ENCODE assay signal across 9 mouse cellular contexts in the genomic region with DNA sequence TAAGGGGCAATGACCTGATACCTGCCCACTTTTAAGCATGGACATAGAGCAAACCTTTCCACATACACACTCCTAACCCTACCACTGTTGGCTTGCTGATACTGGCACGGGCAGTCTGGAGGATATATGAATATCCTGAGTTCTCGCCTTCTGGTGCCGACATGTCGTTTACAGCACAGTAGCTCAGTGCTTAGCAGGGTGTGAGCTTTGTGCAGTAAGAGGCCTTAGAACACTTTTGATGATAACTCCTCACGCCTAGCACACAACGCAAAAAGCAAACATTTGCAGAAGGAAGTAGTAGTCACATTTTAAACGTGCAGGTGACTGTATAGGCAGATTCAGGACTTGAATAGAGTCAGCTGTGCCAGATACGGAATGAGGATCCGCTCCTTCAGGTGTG. TPM values are rescaled to one million over a fixed set of nuclear protein-coding genes. Genes with fewer than 3 reads are reported as not detected.
DNase-seq lines count a peak whose midpoint lies in the region; ATAC-seq lines count a peak whose summit lies in the region.
"Had no signal": no experiment of that assay in that cellular context is flagged by ENCODE, and none has a peak within 500 bp of the region (broad histone marks: within the 10 kb centered on the region; RNA-seq: fewer than 3 reads in every experiment).

No protein-coding gene starts in this region.

- no peak for ATAC-seq in heart, embryonic 12.5 days (ENCODE audit: insufficient number of reproducible peaks, low FRiP score)
- no peak for ATAC-seq in lung, embryonic 15.5 days (ENCODE audit: borderline replicate concordance, extremely low read depth, low FRiP score, low TSS enrichment)
- 0 out of 2 replicates have a peak, but pooled peaks have one; percentile 10 for ATAC-seq in erythroblast, adult 5-6 weeks (replicated peaks; ENCODE audit: low FRiP score, poor library complexity, severe bottlenecking)
- ATAC-seq in megakaryocyte-erythroid progenitor cell, adult 5-6 weeks (replicated peaks; ENCODE audit: low FRiP score, low TSS enrichment, poor library complexity, severe bottlenecking): peak; percentile 9; the same call in 1 of the 2 replicates

- H3K9me3 ChIP-seq in heart, embryonic 12.5 days (replicated peaks): no peaks in the 10 kb centered on the region
- no peaks in the 10 kb centered on the region for H3K9me3 ChIP-seq in lung, embryonic 15.5 days
- H3K9me3 ChIP-seq: embryonic facial prominence, embryonic 12.5 days had no signal

- no peak overlapping the region for H3K4me3 ChIP-seq in heart, embryonic 12.5 days
- H3K4me3 ChIP-seq in lung, embryonic 15.5 days: no peak overlapping the region
- H3K4me3 ChIP-seq: embryonic facial prominence, embryonic 12.5 days; layer of hippocampus, adult 2 months had no signal

- WGBS in heart, embryonic 12.5 days: 55% methylated on average over 9 of the region's 9 CpGs
- 46% methylated on average over 9 of the region's 9 CpGs for WGBS in lung, embryonic 15.5 days

- H3K4me1 ChIP-seq in heart, embryonic 12.5 days (replicated peaks): peaks cover 37% of the 10 kb centered on the region
- H3K4me1 ChIP-seq in lung, embryonic 15.5 days: peaks cover 39% of the 10 kb centered on the region

- no peaks in the 10 kb centered on the region for H3K27me3 ChIP-seq in heart, embryonic 12.5 days (replicated peaks)
- no peaks in the 10 kb centered on the region for H3K27me3 ChIP-seq in lung, embryonic 15.5 days
- H3K27me3 ChIP-seq: embryonic facial prominence, embryonic 12.5 days had no signal

- H3K36me3 ChIP-seq in heart, embryonic 12.5 days: no peaks in the 10 kb centered on the region
- H3K36me3 ChIP-seq in lung, embryonic 15.5 days: no peaks in the 10 kb centered on the region
- H3K36me3 ChIP-seq: embryonic facial prominence, embryonic 12.5 days had no signal

- no peak overlapping the region for H3K9ac ChIP-seq in heart, embryonic 12.5 days
- no peak overlapping the region for H3K9ac ChIP-seq in lung, embryonic 15.5 days
- H3K9ac ChIP-seq: embryonic facial prominence, embryonic 12.5 days had no signal

- H3K4me2 ChIP-seq in heart, embryonic 12.5 days: peak overlapping the region; percentile 46
- peak overlapping the region; percentile 32 for H3K4me2 ChIP-seq in lung, embryonic 15.5 days

- DNase-seq in heart, postnatal 4 days: no peak
- DNase-seq in lung, postnatal 14 days: no peak
- DNase-seq in ovary, postnatal 36 days (ENCODE audit: low spot score): no peak

- no peak overlapping the region for H3K27ac ChIP-seq in heart, embryonic 12.5 days (ENCODE audit: poor library complexity, severe bottlenecking)
- H3K27ac ChIP-seq in lung, embryonic 15.5 days: no peak overlapping the region
- H3K27ac ChIP-seq: embryonic facial prominence, embryonic 12.5 days; layer of hippocampus, adult 2 months had no signal

RNA-seq across cellular contexts. Expression of gene Ppp2r1b, which starts 4.7 kb away (rescaled TPM):
- 61.1 and 62.1 TPM in 2 replicates for polyA plus RNA-seq in heart, embryonic 12.5 days (2016; fragmentation: Nextera tagmentation; extraction: Ambion mirVana)
- total RNA-seq in heart, postnatal 4 days (2021): 10 to 100 TPM; 24.0 to 29.8 TPM
- polyA plus RNA-seq in lung, embryonic 15.5 days (2015; fragmentation: Nextera tagmentation; extraction: Ambion mirVana): 62.1 and 66.1 TPM in 2 replicates
- 43.5 and 61.5 TPM in 2 replicates for total RNA-seq in erythroblast, adult 5-6 weeks (2015; ENCODE audit: low replicate concordance)
- 71.8 and 77.1 TPM in 2 replicates for total RNA-seq in erythroblast, adult 5-6 weeks (2017; ENCODE audit: low replicate concordance)
- total RNA-seq in megakaryocyte-erythroid progenitor cell, adult 5-6 weeks (2014; fragmentation: Nextera tagmentation): 89.1 and 93.7 TPM in 2 replicates
- 88.2 and 109 TPM in 2 replicates for total RNA-seq in megakaryocyte-erythroid progenitor cell, adult 5-6 weeks (2017)

Comparison
In these comparisons a context has a peak if more than half of its experiments do, and no peak if none do; other contexts are left out.
1. ATAC-seq: peak in erythroblast, adult 5-6 weeks (single experiment) and megakaryocyte-erythroid progenitor cell, adult 5-6 weeks (single experiment); none in heart, embryonic 12.5 days (single experiment) and lung, embryonic 15.5 days (single experiment).